Mouse (Mus musculus): ENCODE data around the gene Spin1. TPM values are rescaled to one million over a fixed set of nuclear protein-coding genes. Genes with fewer than 3 reads are reported as not detected.
"Not testable (repeated sequence)": the region's sequence is repeated elsewhere in the genome, so short reads cannot be mapped to it uniquely, and the experiment has no call there.

Gene Spin1
- polyA plus RNA-seq, 1 experiment from 2014 or later: 90.7 TPM

DNA sequence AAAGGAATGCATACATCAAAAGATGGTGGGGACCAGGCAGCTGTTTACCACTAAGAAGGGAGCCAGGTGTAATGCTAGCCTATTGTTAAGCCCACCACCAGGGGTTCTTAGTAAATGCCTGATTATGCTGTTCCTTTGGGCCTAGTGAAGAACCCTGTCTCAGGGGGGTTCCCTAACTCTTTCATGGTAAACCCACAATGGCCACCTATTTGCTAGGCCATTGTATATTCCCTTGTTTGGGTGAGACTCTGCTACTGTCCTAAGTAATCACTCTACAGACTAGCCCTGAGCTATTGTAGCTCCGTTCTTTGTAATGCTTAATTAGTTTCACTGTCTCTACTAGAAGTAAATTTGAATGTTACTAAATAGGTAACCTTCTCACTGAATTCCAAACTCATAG is 22.1 kb upstream of the Spin1 start:
- not testable (repeated sequence) for ATAC-seq (ENCODE audit: insufficient number of reproducible peaks, low FRiP score, low TSS enrichment, low read depth); H3K4me2 ChIP-seq; H3K4me3 ChIP-seq; H3K36me3 ChIP-seq; H3K9ac ChIP-seq; H3K4me1 ChIP-seq; H3K9me3 ChIP-seq; H3K27ac ChIP-seq; H3K27me3 ChIP-seq
- 87% methylated on average over 1 of the region's 1 CpGs for WGBS

DNA sequence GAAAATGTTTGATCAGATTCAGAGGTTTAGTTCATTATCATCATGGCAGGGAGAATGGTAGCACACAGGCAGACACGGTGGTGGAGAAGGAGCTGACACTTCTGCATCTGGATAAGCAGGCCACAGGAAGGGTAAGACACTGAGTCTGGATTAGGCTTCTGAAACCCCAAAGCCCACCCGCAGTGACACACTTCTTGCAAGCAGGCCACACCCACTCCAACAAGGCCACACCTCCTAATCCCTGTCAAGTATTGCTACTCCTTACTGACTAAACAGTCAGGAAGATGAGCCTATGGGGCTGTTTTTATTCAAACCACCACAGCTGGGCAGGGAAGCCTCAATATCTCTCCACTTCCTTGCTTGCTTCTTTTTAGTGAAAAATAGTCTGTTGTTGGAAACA is 19.9 kb upstream of the Spin1 start:
- no peaks in the 10 kb centered on the region for H3K4me1 ChIP-seq
- 82% methylated on average over 2 of the region's 2 CpGs for WGBS

DNA sequence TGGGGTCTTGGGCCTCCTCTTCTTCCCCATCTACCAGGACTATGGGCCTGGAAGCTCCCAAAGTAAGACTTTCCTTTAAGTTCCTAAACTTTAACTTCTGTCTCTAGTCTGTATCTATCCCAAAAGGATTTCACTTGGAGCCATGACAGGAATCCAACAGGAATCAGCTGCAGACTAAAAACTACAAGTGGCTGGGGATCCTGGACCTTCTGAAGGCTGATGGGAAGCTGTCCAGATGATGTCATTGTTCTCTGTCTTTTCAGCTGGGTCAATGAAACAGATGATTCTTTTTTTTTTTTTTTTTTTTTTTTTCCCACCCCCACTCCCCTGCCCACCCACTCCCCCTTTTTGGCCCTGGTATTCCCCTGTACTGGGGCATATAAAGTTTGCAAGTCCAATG is 16.4 kb upstream of the Spin1 start:
- no peak overlapping the region for H3K9ac ChIP-seq
- no peak overlapping the region for H3K4me2 ChIP-seq
- H3K4me1 ChIP-seq: no peaks in the 10 kb centered on the region
- no peaks in the 10 kb centered on the region for H3K27me3 ChIP-seq
- H3K27ac ChIP-seq: no peak overlapping the region
- no peak for ATAC-seq (ENCODE audit: insufficient number of reproducible peaks, low FRiP score, low TSS enrichment, low read depth)
- no peaks in the 10 kb centered on the region for H3K36me3 ChIP-seq
- H3K9me3 ChIP-seq: no peaks in the 10 kb centered on the region
- no peak overlapping the region for H3K4me3 ChIP-seq

More for the DNA sequence above, 19.9 kb upstream of the Spin1 start:
- no peak for ATAC-seq (ENCODE audit: insufficient number of reproducible peaks, low FRiP score, low TSS enrichment, low read depth)
- Histone ChIP-seq H3K4me2 (no peak overlapping the region), H3K4me3 (no peak overlapping the region), H3K9ac (no peak overlapping the region), H3K27ac (no peak overlapping the region), H3K9me3 (no peaks in the 10 kb centered on the region), H3K36me3 (no peaks in the 10 kb centered on the region), H3K27me3 (no peaks in the 10 kb centered on the region)

DNA sequence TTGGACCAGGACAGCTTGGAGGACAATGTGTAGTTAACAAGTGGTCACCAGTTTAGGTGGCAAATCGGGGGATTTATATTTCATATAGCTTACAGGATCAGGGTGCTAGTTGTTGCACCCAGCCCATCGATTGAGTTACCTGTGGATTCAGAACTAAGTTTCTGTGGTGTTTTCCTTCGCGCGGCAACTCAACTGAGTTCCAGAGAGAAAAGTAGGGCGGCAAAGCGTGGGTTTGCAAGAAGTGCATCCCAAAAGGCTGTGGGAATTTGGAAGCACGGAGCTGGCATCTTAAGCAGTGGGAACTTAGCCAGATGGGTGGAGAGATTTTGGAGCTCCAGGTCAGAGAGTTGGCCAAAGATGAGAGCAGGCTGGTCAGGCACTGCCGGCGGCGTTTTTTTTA is 14.7 kb upstream of the Spin1 start:
- Histone ChIP-seq H3K4me1 (peaks cover 7% of the 10 kb centered on the region; the same call in 1 of the 2 replicates), H3K36me3 (no peaks in the 10 kb centered on the region), H3K4me3 (no peak overlapping the region), H3K27me3 (no peaks in the 10 kb centered on the region), H3K27ac (no peak overlapping the region), H3K9ac (no peak overlapping the region), H3K9me3 (no peaks in the 10 kb centered on the region), H3K4me2 (no peak overlapping the region)
- ATAC-seq (ENCODE audit: insufficient number of reproducible peaks, low FRiP score, low TSS enrichment, low read depth): no peak
- 91% methylated on average over 11 of the region's 11 CpGs for WGBS

DNA sequence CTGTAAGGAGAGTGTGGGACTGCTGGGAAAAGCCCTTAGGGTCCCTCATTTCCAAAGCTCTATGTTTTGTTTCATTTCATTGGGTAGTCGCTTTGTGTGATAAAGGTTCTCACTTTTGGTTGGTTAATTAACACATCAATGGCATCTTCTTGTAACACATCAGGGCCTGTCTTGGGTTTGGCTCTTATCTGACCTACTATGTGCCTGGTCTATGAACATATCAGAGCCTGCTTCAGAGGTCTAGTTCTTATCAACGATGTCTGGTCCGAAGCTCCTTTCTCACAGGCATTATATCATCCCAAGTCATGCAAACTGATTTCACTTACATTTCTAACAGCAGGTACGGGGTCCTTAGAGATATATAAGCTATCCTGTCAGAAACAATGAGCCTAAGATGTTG is 13.4 kb upstream of the Spin1 start:
- Histone ChIP-seq H3K4me2 (no peak overlapping the region), H3K27ac (no peak overlapping the region), H3K9ac (no peak overlapping the region), H3K9me3 (no peaks in the 10 kb centered on the region), H3K27me3 (no peaks in the 10 kb centered on the region), H3K36me3 (no peaks in the 10 kb centered on the region), H3K4me1 (peaks cover 7% of the 10 kb centered on the region; the same call in 1 of the 2 replicates), H3K4me3 (no peak overlapping the region)
- ATAC-seq (ENCODE audit: insufficient number of reproducible peaks, low FRiP score, low TSS enrichment, low read depth): no peak
- WGBS: 89% methylated on average over 4 of the region's 4 CpGs

DNA sequence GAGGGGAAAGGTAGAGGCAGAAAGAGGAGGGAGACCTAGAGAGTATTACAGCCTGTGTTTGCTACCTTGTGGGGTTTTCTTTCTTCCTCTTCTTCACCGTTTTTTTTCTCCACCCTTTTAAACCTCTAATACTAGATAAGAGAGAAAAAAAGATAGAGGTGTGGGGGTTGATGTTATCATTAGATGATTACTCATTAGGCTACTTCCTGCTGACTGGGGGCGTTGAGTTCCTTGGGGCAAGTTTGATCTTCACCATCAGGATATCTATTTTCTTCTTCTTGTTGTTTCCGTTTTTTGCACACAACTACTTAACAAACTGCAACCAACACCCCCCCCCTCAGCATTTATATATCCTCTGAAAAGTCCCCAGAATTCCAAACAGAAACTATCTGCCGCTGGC is 12.5 kb upstream of the Spin1 start:
- Histone ChIP-seq H3K27ac (no peak overlapping the region), H3K4me1 (peaks cover 7% of the 10 kb centered on the region; the same call in 1 of the 2 replicates), H3K4me3 (no peak overlapping the region), H3K27me3 (no peaks in the 10 kb centered on the region), H3K9me3 (no peaks in the 10 kb centered on the region), H3K9ac (no peak overlapping the region), H3K4me2 (no peak overlapping the region), H3K36me3 (no peaks in the 10 kb centered on the region)
- no peak for ATAC-seq (ENCODE audit: insufficient number of reproducible peaks, low FRiP score, low TSS enrichment, low read depth)
- WGBS: 82% methylated on average over 3 of the region's 4 CpGs

DNA sequence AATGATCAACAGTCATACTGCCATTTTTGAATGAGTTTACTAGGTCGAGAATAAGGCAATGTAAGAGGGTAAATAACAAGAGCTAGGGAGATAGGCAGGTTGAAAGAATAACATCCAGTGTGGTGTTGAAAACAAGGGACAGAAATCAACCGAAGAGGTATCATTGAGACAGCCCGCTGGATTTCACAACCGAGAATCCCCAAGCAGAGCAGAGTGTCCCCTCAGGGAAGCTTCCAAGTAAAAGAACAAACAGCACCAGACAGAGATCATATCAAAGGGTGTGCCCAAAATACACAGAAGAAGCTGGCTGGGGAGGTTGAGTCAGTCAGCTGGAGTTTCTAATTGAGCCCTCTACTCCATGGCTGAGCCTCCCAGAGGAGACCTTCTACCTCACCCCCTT is 11.6 kb upstream of the Spin1 start:
- H3K27ac ChIP-seq: no peak overlapping the region

DNA sequence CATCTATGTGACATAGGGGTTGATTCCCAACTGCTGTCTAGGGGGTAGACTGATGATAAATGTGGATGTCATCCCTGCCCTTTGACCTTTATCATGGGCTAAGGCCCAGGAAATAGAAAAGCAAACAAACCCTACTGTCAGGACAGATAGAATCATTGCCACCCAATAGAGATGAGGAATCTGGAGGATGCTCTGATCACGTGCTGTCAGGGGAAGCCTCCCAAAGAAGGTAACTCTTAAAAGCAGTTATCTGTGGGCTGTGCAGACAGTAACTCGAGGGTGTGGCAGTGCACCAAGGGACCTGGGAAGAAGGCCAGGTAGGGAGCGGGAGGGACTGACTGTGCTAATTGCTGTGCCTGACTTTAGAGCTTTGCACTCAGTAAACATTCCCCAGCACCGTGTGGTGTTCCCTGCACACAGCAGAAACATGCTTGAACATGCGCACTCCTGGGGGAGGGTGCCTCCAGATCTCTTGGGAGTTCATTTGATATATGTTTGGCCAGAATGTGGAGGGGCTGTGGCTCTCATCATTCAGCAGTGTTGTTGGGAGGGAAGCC is 10.5 kb upstream of the Spin1 start:
- no peak overlapping the region for H3K4me2 ChIP-seq
- 57% methylated on average over 5 of the region's 5 CpGs for WGBS
- no peak overlapping the region for H3K9ac ChIP-seq
- H3K27me3 ChIP-seq: no peaks in the 10 kb centered on the region
- peaks cover 7% of the 10 kb centered on the region; the same call in 1 of the 2 replicates for H3K4me1 ChIP-seq
- ATAC-seq (ENCODE audit: insufficient number of reproducible peaks, low FRiP score, low TSS enrichment, low read depth): peak; percentile 58
- H3K27ac ChIP-seq: 0 out of 2 replicates have a peak overlapping the region, but pooled peaks have one; percentile 35
- H3K4me3 ChIP-seq: no peak overlapping the region
- no peaks in the 10 kb centered on the region for H3K9me3 ChIP-seq
- H3K36me3 ChIP-seq: no peaks in the 10 kb centered on the region

More for the DNA sequence above, 11.6 kb upstream of the Spin1 start:
- H3K36me3 ChIP-seq: no peaks in the 10 kb centered on the region
- no peak for ATAC-seq (ENCODE audit: insufficient number of reproducible peaks, low FRiP score, low TSS enrichment, low read depth)
- 69% methylated on average over 4 of the region's 4 CpGs for WGBS
- no peaks in the 10 kb centered on the region for H3K9me3 ChIP-seq
- H3K4me3 ChIP-seq: no peak overlapping the region
- no peak overlapping the region for H3K9ac ChIP-seq
- peaks cover 7% of the 10 kb centered on the region; the same call in 1 of the 2 replicates for H3K4me1 ChIP-seq
- H3K27me3 ChIP-seq: no peaks in the 10 kb centered on the region
- H3K4me2 ChIP-seq: no peak overlapping the region

DNA sequence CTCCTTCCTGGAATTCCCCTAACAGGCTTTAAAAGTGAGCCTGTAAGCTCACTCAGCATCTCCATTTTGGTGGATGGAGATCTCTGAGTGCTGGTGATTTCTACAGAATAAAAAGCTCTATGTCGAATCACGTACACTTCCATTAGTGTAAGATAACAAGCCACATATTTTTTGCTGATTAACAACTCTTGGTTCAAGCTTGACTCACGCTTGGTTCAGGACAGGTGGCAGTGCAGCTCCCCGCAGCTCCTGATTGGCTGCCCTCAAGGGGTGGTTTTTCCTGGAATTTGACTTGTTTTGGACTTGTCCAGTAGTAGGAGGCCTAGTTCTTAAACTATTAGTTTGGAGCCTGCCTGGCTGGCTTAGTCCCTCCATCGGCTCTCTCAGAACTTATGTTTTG is 7.2 kb upstream of the Spin1 start:
- Histone ChIP-seq H3K9me3 (no peaks in the 10 kb centered on the region), H3K4me2 (no peak overlapping the region), H3K4me3 (no peak overlapping the region), H3K9ac (no peak overlapping the region), H3K27me3 (no peaks in the 10 kb centered on the region), H3K4me1 (peaks cover 7% of the 10 kb centered on the region; the same call in 1 of the 2 replicates), H3K27ac (no peak overlapping the region), H3K36me3 (no peaks in the 10 kb centered on the region)
- WGBS: 67% methylated on average over 5 of the region's 5 CpGs
- no peak for ATAC-seq (ENCODE audit: insufficient number of reproducible peaks, low FRiP score, low TSS enrichment, low read depth)

DNA sequence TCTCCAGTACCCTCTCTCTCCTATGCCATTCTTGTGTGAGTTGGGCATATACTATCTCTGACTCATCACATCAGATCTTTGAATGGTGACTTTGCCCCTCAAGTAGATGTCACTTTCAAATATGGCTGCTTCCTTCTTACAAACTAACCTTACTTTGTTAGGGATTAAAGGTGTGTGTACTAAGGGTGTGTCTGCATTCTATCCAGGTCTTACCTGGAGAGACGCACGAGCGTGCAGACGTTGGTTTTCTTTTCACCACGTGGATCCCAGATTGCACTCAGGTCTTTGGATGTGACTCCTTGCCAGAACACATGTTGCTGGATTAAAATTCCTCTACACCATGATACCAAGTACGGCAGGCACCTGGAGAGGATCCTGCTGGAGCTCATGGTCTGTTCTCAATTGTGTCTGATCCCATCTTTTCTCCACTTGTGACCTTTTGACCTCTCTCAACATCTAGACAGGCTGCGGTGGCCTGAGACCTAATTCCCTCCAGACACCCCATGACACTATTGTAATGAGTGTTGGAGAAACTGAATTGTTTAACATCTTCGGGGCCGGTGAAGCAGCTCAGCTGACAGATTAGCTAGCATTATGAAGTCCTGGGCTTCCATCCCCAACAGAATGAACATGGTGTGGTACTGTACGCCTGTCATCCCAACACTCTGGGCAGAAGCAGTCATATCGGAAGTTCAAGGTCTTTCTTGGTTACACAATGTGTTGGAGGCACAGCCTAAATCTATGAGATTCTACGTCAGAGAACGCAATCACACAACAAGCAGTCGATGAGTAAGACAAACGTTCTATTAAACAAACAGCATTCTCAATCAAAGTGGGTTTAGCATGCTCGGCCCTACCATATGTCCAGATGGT is 6.1 kb upstream of the Spin1 start:
- Histone ChIP-seq H3K27me3 (no peaks in the 10 kb centered on the region), H3K9ac (no peak overlapping the region), H3K4me2 (no peak overlapping the region), H3K9me3 (no peaks in the 10 kb centered on the region), H3K27ac (no peak overlapping the region), H3K4me1 (peaks cover 12% of the 10 kb centered on the region), H3K4me3 (no peak overlapping the region), H3K36me3 (no peaks in the 10 kb centered on the region)
- no peak for ATAC-seq (ENCODE audit: insufficient number of reproducible peaks, low FRiP score, low TSS enrichment, low read depth)
- 76% methylated on average over 16 of the region's 16 CpGs for WGBS

DNA sequence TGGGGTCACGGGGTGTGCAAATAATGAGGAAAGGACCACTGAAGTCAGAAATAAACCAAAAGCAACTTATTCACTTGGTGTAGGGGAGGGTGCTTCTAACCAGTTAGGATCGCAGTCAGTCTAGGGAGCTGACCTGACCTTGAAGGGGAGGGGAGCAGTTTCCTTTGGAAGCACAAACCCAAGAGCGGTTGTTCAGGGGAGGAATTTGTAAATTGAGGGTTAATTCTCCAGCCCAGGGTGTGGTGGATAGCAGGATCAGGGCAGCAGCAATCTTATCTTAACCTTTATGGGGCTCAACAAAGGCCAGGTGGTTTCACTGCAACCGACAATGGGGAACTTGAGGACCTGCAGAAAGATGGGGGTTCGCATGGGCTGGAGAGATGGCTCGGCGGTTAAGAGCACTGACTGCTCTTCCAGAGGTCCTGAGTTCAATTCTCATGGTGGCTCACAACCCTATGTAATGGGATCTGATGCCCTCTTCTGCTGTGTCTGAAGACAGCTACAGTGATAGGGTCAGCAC is 5.4 kb upstream of the Spin1 start:
- no peak overlapping the region for H3K4me3 ChIP-seq
- H3K9me3 ChIP-seq: no peaks in the 10 kb centered on the region
- 88% methylated on average over 7 of the region's 7 CpGs for WGBS
- no peak for ATAC-seq (ENCODE audit: insufficient number of reproducible peaks, low FRiP score, low TSS enrichment, low read depth)
- no peak overlapping the region for H3K4me2 ChIP-seq
- peaks cover 17% of the 10 kb centered on the region for H3K4me1 ChIP-seq
- H3K36me3 ChIP-seq: no peaks in the 10 kb centered on the region
- H3K27ac ChIP-seq: no peak overlapping the region
- H3K27me3 ChIP-seq: no peaks in the 10 kb centered on the region
- no peak overlapping the region for H3K9ac ChIP-seq

DNA sequence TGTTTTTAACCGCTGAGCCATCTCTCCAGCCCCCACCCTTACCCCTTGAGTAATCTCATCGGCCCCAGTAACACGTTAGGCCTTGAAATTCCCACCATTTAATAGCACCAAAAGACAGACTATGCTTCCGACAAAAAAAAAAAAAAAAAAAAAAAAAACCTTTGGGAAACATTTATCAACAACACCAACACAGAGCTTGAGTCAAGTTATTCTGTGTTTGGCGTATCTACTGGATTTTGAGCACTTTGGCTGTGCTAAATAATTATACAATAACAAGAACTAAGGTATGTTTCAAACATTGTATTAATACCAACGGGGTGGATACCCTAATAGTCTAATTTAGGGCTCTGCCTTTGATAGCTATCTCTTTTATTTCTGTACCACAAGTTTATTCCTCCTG is 4.0 kb upstream of the Spin1 start:
- no peak overlapping the region for H3K9ac ChIP-seq
- no peak for ATAC-seq (ENCODE audit: insufficient number of reproducible peaks, low FRiP score, low TSS enrichment, low read depth)
- no peaks in the 10 kb centered on the region for H3K36me3 ChIP-seq
- no peaks in the 10 kb centered on the region for H3K9me3 ChIP-seq
- no peak overlapping the region for H3K4me3 ChIP-seq
- H3K4me1 ChIP-seq: peaks cover 11% of the 10 kb centered on the region
- H3K4me2 ChIP-seq: no peak overlapping the region
- no peaks in the 10 kb centered on the region for H3K27me3 ChIP-seq
- WGBS: 92% methylated on average over 6 of the region's 6 CpGs
- H3K27ac ChIP-seq: no peak overlapping the region

All from limb, embryonic 15.5 days (tissue).